Mouse (Mus musculus) ZHBTc4 (cell line): Measurements from ENCODE around the gene Znfx1.

Source experiments
- DNase-seq: peaks from one replicate; pipeline ENCODE4 v3.0.0-alpha.2; 2011; ENCODE audit warnings: low read depth, low spot score

The Znfx1 gene

DNA sequence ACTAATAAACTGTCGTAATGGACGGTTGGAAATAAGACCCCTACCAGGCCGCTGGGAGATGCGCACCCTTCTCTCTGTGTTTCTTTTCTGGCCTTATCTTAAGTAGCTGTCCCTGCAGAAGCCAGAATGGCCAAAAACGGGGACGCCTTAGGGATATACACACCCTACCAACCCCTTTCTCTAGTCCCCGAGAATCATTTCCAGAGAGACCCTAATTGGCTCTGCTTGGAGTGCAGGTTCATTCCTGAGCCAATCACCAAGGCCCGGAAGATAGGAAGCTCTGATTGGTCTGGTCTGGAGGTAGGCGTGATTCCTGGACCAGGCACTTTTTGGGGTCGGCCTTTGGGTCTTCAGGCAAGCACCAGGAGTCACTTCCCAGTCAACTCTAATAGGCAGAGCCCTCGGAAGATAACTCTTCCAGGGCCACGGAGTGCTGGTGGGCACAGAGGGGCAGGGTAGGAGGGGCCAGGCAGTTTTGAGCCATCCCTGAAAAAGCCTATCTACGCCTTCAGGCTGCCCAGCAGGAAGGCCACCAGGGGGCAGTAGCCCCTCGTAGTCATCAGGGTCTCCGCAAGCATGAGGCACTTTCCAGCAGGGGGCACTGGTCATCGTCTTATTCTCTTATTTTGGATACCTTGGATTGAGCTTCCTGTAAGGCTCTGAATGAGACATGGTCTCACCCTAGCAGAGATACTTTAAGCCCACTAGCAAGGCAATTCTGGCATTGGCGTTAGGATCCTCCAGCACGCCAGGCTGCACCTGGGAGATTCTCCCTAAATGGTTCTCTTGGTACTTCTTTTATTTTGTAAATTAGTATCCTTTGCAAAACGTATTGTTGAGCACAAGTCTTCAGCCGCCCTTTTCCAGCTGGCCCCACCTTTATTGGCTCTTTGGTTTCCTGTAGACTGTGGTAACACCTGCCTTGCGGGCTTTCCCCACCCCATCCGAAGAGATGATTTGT, 9.1 kb upstream of the Znfx1 start:
- DNase-seq, result peak; percentile 98

DNA sequence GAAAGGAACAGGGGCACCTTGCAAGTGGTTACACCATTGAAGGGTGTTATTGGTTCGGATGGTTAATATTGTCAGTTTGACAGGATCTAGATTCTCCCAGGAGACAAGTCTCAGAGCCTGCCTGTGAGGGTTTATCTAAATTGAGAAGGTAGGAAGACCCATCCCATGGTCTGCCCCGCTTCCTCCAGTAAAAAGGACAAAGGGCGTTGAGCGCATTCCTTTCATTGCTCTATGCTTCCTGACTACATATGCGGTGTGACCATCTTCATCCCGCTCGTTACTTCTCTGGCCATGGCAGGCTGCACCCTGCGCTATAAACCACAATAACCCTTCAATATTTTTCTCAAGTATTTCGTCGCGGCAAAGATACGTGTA, 8.4 kb upstream of the Znfx1 start:
- DNase-seq, result peak; percentile 55

DNA sequence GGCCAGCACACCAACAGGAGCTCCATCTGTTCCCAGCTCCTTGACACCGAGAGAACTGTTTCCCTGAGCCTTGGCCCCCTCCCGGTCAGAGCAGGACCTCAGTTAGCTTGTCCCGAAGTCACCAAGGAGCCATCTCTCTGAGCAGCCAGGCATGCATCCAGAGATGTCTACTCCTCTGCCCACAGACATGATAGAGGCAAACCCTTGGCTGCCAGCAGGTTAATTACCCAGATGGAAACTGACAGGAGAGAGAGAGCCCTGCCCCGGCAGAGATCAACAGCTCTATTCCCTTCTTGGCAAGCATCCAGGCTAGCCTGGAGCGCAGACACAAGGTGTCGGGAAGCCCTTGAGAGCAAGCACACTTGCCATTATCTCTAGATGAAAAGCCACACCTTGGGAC, 7.5 kb upstream of the Znfx1 start:
- peak; percentile 65 for DNase-seq

DNA sequence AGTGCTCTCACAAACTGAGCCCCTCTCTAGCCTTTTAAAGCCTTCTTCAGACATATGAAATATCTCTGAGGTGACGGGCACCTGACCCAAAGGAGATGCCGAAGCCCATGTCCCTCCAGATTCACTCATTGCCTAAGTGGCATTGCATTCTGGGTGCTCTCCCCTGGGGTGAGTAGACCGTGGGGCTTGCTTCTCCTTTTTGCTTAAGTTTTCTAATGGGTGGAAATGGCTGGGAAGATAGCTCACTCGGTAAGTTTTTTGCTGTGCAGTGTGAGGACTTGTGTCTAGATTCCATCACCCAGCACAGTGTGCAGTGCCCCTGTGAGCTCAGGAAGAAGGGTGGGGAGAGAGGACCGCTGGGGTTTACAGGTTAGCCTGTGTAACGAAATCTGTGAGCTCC, 4.8 kb upstream of the Znfx1 start:
- DNase-seq, result peak; percentile 55

DNA sequence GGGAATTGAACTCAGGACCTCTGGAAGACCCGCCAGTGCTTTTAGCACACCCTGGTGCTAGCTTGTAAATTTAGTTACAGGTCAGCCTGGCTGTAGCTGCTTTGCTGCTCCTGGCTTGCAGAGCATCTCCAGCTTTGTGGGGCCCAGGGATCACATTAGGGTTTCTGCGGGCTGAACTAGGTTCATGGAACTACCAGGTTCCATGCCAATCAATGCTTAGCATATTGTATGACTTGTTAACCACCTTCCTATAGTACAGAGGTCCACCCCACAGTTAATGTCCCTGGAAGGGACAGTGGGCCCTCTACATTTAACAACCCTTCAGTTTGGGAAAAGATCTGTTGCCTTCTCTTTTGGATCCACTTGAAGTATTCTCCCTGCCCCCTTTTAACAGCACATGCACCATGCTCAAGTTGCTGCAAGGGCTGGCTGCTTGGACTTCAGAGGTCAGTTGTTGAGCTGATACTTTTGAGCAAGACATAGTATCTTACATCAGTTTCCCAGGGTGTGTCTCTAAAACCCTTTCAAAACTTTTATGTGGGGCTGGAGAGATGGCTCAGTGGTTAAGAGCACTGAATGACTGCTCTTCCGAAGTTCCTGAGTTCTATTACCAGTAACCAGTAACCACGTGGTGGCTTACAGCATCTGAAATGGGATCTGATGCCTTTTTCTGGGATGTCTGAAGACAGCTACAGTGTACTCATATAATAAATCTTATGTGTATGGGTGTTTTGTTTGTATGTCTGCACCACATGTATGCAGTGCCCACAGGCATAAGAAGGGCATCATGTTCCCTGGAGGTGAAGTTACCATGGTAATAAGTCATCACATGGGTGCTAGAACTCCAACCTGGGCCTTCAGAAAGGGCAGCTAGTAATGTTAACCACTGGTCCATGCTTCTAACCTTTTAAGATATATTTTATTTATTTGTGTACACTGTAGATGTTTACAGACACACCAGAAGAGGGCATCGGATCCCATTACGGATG, 4.0 kb upstream of the Znfx1 start:
- peak; percentile 88 for DNase-seq

DNA sequence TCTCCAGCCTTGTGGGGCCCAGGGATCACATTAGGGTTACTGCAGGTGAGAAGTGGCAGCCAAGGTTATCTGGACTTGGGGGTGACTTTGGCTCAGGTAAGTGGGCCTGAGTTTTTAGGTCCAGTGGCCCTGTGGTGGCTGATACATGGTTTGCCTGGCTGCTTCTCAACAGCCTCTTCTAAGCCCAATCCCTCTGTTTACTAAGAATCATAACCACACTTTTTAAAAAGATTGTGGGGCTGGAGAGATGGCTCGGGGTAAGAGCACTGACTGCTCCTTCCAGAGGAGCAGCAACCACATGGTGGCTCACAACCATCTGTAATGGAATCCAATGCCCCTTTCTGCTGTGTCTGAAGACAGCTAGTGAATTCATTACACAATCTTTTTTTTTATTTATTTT, 3.2 kb upstream of the Znfx1 start:
- DNase-seq, result peak; percentile 76

DNA sequence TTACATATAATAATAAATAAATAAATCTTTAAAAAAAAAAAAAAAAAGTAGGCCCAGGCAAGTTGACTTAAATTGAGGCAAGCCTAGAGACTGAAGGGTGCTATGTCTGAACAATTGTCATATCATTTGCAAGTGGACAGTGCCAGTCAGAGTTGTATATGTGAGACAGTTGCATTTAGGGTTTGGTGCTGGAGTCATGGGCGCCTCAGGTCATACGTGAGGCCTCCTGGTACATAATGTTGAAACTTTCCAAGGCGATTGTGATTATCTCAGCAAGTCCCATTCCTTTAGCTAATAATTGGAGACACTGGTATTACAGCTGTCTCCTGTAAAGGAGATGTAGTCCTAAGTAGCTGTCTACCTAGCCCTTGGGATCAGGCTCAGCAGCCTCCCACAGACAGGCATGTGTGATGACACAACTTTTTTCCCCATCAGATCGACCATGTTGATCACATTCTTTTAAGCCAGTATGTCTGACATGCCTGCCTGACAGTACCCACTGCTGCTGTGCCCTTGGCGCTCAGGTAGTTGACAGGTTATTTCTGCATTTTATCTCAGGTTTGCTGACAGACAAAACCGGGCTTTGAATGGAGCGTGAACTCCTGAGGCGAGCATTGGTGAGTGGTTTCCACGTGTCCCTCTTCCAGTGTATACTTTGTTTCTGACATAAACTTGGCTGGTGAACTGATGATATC, 1.9 kb upstream of the Znfx1 start:
- peak; percentile 67 for DNase-seq

DNA sequence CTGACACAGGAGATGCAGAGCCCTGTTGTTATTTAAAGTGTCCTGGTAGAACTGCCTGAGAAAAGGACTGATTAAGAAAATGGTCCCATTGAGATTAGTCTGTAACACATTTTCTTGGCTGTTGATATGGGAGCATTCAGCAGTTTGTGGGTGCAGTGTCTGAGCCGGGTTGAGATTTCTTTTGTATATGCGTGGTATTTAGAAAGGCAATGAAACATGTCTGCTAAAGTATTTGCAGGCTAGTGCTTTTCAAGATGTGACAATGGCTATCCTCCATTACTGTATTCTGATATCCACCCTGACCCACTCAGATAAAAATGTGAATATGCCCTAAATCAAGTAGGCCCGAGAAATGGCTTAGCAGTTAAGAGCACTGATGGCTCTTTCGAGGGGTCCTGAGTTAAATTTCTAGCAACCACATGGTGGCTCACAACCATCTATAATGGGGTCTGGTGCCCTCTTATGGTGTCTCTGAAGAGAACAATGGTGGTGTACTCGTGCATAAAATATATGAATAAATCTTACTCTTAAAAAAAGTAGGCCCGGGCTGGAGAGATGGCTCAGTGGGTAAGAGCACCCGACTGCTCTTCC, 1.2 kb upstream of the Znfx1 start:
- no peak for DNase-seq

DNA sequence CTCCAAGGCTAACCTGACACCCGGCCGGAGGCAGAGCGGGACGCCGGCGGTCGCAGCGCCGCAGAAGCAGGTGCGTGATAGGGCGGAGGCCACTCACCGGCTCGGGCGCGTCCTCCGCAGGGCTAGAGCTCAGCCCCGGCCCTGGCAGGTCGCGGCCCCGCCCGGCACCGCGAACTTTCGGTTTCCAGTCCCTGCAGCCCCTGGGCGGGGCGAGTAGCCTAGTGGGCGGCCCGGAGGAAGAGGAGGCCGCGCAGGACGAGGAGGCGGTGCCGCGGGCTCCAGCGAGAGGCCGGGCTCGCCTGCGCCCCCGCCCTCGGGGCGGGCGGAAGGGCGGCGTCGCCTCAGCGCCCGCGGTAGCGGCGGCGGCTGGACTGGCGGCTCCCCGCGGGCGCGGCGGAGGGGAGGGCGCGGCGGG, 311 bp downstream of the Znfx1 start:
- peak; percentile 97 for DNase-seq

DNA sequence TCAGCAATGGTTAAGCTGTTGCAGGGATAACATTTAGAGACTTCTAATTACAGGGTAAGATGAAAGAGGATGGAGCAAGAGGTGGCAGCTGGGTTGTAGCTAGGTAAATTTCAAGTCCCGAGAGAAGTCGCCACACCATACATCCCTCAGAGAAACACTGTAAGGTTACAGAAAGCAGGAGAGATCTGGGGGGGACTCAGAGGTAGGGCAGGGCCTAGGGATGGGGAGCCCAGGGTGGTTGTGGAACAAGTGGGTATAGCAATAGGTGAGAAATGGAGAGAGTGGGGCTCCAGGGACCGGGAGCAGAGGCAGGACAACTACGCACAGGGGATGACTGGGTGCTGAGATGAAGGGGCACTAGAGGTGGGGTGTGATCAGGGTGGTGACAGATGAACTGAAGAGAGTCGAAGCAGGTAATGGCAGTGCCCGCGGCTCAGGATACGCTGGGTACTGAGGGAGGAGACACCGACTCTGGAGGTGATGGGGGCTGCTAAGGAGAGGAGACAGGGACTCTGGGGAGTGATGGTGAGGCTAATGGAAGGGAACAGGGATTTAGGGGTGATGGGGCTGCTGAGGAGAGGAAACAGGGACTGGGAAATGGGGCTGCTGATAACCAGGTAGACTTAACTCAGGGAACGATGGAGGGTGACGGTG, 1.3 kb downstream of the Znfx1 start:
- no peak for DNase-seq

DNA sequence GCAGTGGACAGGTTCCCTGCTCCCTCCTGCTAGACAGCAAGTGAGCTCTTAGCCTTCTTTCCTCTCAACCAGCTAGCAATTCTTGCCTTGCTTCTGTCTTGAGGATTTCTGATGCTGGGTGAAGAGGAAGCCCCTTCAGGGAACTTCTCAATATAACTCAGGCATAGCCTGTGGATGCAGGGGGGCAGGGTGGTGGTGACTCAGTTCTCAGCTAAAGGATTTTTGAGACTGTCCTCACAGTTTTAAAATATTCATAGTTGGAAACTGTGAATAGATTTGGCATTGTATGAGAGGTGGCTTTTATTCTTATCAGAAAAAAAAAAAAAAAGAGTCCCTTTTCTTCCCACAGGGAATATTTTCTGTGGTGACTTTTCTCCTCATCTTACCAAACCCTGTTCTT, 2.1 kb downstream of the Znfx1 start:
- DNase-seq, result no peak

DNA sequence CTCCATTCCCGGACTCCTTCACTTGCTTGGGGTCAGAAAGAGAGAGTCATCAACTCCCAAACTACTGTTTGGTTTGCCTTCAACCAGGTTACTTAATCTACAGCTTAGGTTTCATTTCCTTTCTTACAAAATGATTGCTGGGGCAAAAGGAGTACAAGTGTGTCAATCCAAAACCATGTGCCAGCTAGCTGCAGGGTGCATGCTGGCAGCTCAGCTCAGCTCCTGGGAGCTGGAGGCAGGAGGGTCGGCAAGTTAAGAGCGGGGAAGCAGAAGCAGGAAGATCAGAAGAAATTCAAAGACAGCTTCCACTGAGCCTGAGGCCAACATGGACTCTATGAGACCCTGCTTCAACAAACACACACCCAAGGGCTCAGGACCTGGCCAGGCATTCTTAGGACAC, 2.5 kb downstream of the Znfx1 start:
- no peak for DNase-seq

DNA sequence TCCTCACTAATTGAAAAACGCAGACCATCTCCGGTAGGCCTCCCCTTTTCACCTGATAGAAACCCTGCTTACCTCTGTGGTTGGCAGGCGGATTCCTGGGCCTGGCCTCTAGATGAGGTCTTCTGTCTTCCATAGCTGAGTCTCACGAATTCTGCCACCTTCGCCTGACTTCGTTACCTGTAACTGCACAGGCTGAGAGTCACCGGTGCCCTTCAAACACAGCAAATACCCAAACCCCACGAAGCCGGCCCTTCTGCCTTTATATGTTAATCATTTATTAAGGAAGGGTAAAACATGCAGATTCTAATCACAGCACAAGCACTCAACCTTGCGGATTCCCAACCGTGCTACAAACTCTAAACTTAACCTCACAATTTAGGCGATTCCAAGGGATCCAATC, 2.9 kb downstream of the Znfx1 start:
- no peak for DNase-seq

DNA sequence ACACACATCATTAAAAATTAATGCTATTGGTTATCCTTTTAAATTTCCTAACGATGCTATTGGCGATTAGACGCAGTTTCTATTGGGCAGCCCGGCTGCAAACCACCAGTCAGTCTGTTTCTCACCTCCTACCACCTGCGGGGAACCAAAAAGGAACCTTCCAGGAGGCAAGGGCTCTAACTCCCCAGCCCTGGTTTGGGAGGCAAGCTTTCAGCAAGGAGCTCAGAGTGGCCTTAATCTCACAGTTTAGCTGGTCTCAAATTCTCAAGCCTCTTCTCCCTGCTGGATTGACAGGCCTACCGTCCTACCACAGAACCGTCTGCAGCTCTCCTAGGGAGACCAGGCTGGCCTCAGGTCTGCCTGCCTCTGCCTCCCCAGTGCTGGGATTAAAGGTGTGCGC, 3.3 kb downstream of the Znfx1 start:
- peak; percentile 60 for DNase-seq

DNA sequence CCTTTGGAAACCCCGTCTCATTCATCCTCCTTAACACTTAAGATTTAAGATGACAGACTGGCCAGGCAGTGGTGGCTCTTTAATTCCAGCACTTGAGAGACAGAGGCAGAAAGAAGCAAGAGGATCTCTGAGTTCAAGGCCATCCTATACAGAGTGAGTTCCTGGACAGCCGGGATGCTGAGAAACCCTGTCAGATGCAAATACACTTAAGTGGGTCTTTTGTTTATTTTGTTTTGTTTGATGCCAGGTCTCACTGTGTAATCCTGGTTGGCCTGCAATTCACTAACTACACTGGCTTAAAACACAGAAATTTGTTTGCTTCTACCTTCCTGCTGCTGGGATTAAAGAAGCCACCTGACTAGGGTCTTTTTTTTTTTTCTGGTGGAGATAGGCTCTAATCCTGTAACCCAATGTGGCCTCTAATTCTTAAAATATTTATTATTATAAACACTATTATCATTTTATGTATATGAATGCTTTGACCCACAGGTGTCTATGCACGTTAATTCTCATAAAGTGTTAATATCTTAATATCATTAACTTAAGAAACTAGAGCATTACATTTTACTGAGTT, 3.9 kb downstream of the Znfx1 start:
- DNase-seq, result peak; percentile 92

DNA sequence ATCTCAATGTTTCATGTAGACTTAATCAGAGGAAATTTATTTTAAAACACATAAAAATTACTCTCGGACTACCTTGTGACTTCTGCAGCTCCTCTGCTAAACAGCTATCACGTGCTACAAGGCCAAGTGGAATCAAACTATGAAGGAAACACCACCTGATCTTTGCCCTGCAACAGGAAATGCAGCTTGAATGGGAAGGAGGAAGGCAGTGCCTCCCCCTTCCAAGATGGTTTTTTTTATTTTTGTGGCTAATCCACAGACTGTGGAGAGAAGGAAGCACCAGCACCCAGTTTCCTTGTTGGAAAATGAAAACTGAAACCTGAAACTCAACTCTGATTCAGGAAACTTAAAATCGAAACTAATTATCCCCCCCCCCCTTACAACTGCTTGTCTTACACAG, 4.6 kb downstream of the Znfx1 start:
- DNase-seq, result peak; percentile 45

DNA sequence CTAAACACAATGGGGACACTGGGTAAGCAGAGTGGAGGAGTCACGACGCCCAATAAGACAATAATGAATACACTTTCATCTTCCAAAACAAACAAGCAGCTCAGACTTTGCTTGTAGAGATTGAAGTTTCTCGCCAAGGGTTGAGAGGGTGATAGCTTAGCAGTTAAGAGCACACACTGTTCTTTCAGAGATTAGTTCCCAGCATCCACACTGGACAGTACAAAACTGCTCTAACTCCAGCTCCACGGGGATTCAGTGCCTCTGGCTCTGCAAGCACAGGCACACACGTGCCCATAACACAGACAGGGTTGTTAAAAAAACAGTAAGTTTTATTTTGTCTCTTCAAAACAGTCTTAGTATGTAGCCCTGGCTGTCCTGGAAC, 5.9 kb downstream of the Znfx1 start:
- no peak for DNase-seq

DNA sequence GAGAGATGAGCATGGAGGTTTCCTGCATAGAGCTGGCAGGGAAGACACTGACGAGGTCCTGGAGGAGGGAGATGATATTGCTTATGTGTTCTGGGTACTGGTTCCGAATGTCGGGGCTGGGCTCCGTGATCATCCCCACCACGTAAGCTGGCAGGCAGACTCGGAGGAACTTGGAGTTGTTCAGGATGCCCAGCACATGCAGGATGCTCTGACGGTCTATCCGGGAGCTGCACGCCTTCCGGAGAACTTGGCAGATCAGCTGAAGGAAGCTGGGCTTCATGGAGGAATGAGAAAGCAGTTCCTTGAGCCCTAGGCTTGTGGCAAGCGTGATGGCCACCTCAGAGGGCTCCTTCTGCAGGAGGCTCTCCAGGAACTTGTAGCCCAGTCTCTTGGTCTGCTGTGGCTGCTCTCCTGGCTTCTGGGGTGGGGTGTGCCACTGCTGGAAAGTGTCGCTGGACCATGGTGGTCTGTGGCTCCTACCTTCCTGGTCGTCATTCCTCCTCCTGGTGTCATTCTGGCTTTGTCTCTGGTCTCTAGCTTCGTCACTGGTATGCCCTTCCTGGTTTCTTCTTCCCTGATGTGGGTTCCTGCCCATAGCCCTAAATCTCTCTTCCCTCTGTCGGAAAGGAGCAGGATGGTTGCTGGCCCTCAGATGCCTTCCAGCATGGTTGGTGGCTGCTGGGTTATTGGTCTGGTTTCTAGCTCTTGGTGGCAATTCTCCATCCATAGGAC, 6.4 kb downstream of the Znfx1 start:
- no peak for DNase-seq

DNA sequence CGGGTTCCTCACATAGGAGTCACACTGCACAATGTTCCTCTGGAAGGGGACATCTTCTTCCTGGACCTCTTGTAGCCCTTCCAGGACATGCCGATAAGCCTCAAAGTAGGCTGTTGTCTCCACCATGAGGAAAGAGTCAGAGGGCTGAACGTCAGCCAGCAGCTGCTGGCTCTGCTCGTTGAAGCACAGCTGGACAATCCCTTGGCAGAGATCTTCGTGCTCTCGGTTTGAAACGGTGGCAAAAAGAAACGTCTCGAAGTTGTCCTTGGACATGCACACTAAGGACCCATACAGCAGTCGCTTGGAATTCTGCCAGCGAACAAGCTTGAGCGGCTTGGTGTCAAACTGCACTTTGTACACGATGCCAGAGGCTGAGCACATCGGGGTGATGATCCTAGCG, 7.4 kb downstream of the Znfx1 start:
- no peak for DNase-seq
